Mouse (Mus musculus) kidney, adult 2 months (tissue): Measurements from ENCODE around the gene Cant1.

Experiments
- CTCF ChIP-seq: fragments of 200-500 bp; conservative IDR thresholded peaks from 2 replicates; pipeline ENCODE4 v1.5.1; 2011; ENCODE audit warnings: low read depth, mild to moderate bottlenecking, control low read depth, low read length, moderate library complexity, mixed read lengths; ENCODE audit not compliant: insufficient read depth, insufficient read length
- POLR2A ChIP-seq: fragments of 200-500 bp; IDR thresholded peaks from one replicate; pipeline ENCODE4 v1.6.1; 2011; ENCODE audit warnings: low read depth, low read length, control low read depth

- TF ChIP-seq CTCF = no peak
- no peak for TF ChIP-seq POLR2A
Observed at GRCm38 (mm10) chr11:118411271-118411670, 7.6 kb downstream of the Cant1 start.
